Mouse (Mus musculus) hindlimb bud, embryonic 11.5 days (tissue): ENCODE results near the gene Mapk10.
A peak's percentile ranks its signal among the peaks of the same experiment; 100 is the strongest.

ENCODE experiments used
- DNase-seq: peaks from one replicate; pipeline ENCODE4 v3.0.0-alpha.2; 2012; ENCODE audit warnings: low read depth, low spot score; ENCODE audit errors: extremely low spot score

Gene Mapk10

GRCm38 (mm10) chr5:103211101-103211848, at the start of gene Mapk10:
Mapk10 (minus strand) TSS chr5:103211334.
- peak; percentile 64 for DNase-seq

GRCm38 (mm10) chr5:103256144-103256543, 45.0 kb upstream of the Mapk10 start:
- no peak for DNase-seq

- no peak for DNase-seq
Observed at GRCm38 (mm10) chr5:103242430-103242829, 31.3 kb upstream of the Mapk10 start.

- no peak for DNase-seq
Observed at GRCm38 (mm10) chr5:103231822-103232221, 20.7 kb upstream of the Mapk10 start.

- no peak for DNase-seq
Observed at GRCm38 (mm10) chr5:103230334-103230733, 19.2 kb upstream of the Mapk10 start.

- no peak for DNase-seq
Observed at GRCm38 (mm10) chr5:103229321-103229720, 18.2 kb upstream of the Mapk10 start.

- no peak for DNase-seq
Observed at GRCm38 (mm10) chr5:103221997-103222396, 10.9 kb upstream of the Mapk10 start.

- no peak for DNase-seq
Observed at GRCm38 (mm10) chr5:103210644-103211043, 490 bp downstream of the Mapk10 start.

- DNase-seq: no peak
Observed at GRCm38 (mm10) chr5:103210018-103210417, 1.1 kb downstream of the Mapk10 start.

- DNase-seq: no peak
Observed at GRCm38 (mm10) chr5:103209486-103209885, 1.6 kb downstream of the Mapk10 start.

GRCm38 (mm10) chr5:103208869-103209268, 2.3 kb downstream of the Mapk10 start:
- DNase-seq: no peak

GRCm38 (mm10) chr5:103208021-103208511, 3.1 kb downstream of the Mapk10 start:
- DNase-seq: no peak

GRCm38 (mm10) chr5:103197796-103198325, 13.3 kb downstream of the Mapk10 start:
- no peak for DNase-seq

- no peak for DNase-seq
Observed at GRCm38 (mm10) chr5:103194549-103194948, 16.6 kb downstream of the Mapk10 start.

GRCm38 (mm10) chr5:103193700-103194099, 17.4 kb downstream of the Mapk10 start:
- no peak for DNase-seq

- DNase-seq: no peak
Observed at GRCm38 (mm10) chr5:103191577-103191976, 19.6 kb downstream of the Mapk10 start.

GRCm38 (mm10) chr5:103184256-103184655, 26.9 kb downstream of the Mapk10 start:
- DNase-seq: no peak

GRCm38 (mm10) chr5:103181622-103182021, 29.5 kb downstream of the Mapk10 start:
- DNase-seq: no peak

GRCm38 (mm10) chr5:103177010-103177409, 34.1 kb downstream of the Mapk10 start:
- no peak for DNase-seq

GRCm38 (mm10) chr5:103175989-103176388, 35.1 kb downstream of the Mapk10 start:
- DNase-seq: no peak

GRCm38 (mm10) chr5:103174607-103175006, 36.5 kb downstream of the Mapk10 start:
- no peak for DNase-seq

GRCm38 (mm10) chr5:103171207-103171606, 39.9 kb downstream of the Mapk10 start:
- DNase-seq: no peak
